Mouse (Mus musculus) v-Abl transformed pro-B cells (cell line): ENCODE measurements around the gene Srd5a1.

Experiments used
- in situ Hi-C, 2 experiments: fragments of 400-800 bp; cut with MboI; formaldehyde crosslinking; loops; one replicate each; pipeline ENCODE4 v1.15.1; 2025; ENCODE audit not compliant: unreplicated experiment in 2 of 2

Gene Srd5a1

GRCm38 (mm10) chr13:69627941-69628340, 16.7 kb upstream of the Srd5a1 start:
- in situ Hi-C loops, result no loop called here

DNA sequence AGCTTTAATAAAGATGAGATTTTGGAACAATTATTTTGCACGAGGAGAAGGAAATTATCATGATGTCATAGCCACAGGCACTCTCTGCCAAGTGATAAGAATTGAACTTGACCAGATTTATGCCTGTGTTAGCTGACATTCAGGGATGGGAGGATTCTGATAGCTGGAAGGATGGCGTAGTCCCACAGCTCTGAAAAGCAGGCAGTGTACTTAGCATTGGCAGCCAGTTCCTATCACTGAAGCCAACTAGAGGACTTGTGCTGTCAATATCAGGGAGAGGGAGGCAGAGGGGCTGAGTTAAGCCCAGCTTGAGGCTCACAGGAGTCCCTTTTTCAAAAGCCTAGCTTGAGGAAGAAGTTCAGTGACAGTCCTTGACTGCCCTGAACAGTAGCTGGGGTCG, 13.3 kb upstream of the Srd5a1 start:
- in situ Hi-C loops, result loop anchor here (25.0 kb wide), 2 partner anchors 1037 to 1887 kb away; partner anchors contain the start of genes 1700001L19Rik (in 1 of the 2), Fastkd3 (in 1 of the 2), Mtrr (in 1 of the 2) and Zfp65 (in 1 of the 2)

GRCm38 (mm10) chr13:69623843-69624242, 12.6 kb upstream of the Srd5a1 start:
- in situ Hi-C loops, result loop anchor here (25.0 kb wide), 2 partner anchors 1037 to 1887 kb away; partner anchors contain the start of genes 1700001L19Rik (in 1 of the 2), Fastkd3 (in 1 of the 2), Mtrr (in 1 of the 2) and Zfp65 (in 1 of the 2)

- in situ Hi-C loops, result loop anchor here (10.0 to 25.0 kb wide), 3 partner anchors 198 to 1879 kb away; partner anchors contain the start of genes 1700001L19Rik (in 1 of the 2), Fastkd3 (in 1 of the 2), Mtrr (in 1 of the 2) and Zfp65 (in 1 of the 2)
Measured at GRCm38 (mm10) chr13:69616716-69617115, 5.5 kb upstream of the Srd5a1 start.

DNA sequence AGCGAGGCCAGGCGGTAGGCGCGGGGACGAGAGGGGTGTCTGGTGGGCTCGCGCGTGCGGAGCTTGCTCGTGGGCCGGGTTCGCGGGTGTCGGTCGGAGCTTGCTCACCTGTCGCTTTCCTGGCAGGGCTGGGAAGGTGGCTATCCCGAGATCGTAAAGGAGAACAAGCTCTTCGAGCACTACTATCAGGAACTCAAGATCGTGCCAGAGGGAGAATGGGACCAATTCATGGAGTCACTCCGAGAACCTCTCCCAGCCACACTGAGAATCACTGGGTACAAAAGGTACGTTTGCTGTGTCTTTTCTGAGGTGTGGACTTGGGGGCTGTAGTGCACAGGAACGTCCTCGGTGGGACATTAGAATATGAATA, 918 bp upstream of the Srd5a1 start:
- in situ Hi-C loops, result loop anchor here (5.0 to 25.0 kb wide), 5 partner anchors 75 to 1875 kb away; partner anchors contain the start of genes Fastkd3 (in 2 of the 2), Mtrr (in 2 of the 2), 1700001L19Rik (in 1 of the 2) and Zfp65 (in 1 of the 2)

- in situ Hi-C loops, result loop anchor here (5.0 to 25.0 kb wide), 5 partner anchors 74 to 1874 kb away; partner anchors contain the start of genes Fastkd3 (in 2 of the 2), Mtrr (in 2 of the 2), 1700001L19Rik (in 1 of the 2) and Zfp65 (in 1 of the 2)
Measured at GRCm38 (mm10) chr13:69610751-69611397, 368 bp downstream of the Srd5a1 start.

DNA sequence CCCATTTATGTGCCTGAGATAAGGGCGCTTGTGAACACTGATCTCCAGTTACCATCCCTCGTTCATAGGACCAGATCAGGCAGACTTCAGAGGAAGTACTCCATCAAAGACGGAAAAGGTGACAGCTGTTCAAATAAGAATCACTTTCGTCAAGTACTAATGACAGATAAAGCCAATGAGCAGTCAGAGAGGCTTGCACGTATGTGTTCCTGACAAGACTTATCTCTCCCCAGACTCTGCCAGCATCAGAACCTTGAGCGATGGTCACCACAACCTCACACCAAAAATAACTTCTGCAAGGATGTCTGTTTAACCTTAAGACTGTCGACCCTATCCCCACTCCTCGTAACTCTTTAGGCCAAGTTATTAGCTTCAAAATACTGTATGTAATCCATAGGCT, 2.5 kb downstream of the Srd5a1 start:
- in situ Hi-C loops, result loop anchor here (25.0 kb wide), 2 partner anchors 1021 to 1871 kb away; partner anchors contain the start of genes 1700001L19Rik (in 1 of the 2), Fastkd3 (in 1 of the 2), Mtrr (in 1 of the 2) and Zfp65 (in 1 of the 2)

DNA sequence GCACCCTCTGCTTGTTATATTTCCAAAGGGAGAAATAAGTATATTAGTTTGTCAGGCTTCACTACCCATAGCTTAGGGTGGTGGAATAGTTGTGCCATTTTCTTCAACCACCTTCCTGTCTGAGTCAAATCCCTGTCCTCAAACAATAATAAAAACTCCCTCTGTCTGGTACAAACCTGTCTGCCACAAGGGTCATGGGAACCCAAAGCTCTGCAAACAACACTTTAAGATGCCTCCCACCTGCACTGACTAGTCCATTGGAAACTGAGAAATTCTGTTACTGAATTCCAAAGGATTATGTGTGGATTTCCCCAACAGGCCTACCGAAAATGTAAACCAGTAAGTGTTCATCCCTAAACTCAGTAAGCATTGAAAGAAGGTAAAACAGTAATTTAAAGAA, 6.6 kb downstream of the Srd5a1 start:
- in situ Hi-C loops, result loop anchor here (25.0 kb wide), 2 partner anchors 1017 to 1867 kb away; partner anchors contain the start of genes 1700001L19Rik (in 1 of the 2), Fastkd3 (in 1 of the 2), Mtrr (in 1 of the 2) and Zfp65 (in 1 of the 2)

GRCm38 (mm10) chr13:69601321-69601720, 9.9 kb downstream of the Srd5a1 start:
- in situ Hi-C loops, result loop anchor here (25.0 kb wide), 2 partner anchors 1014 to 1864 kb away; partner anchors contain the start of genes 1700001L19Rik (in 1 of the 2), Fastkd3 (in 1 of the 2), Mtrr (in 1 of the 2) and Zfp65 (in 1 of the 2)

DNA sequence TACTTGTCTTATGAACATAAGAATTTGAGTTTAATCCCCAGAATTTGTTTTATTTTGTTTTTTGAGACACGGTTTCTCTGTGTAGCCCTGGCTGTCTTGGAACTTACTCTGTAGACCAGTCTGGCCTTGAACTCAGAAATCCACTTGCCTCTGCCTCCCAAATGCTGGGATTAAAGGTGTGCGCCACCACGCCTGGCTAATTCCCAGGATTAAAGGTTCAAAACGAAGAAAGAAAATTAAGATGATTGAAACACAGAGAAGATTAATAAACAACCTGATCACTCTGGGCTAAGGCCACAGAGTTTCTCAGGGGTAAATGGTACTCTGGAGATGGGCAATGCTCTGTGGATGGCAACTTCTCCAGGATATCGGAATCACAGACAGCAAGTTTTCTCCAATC, 10.4 kb downstream of the Srd5a1 start:
- in situ Hi-C loops, result loop anchor here (25.0 kb wide), 2 partner anchors 1014 to 1864 kb away; partner anchors contain the start of genes 1700001L19Rik (in 1 of the 2), Fastkd3 (in 1 of the 2), Mtrr (in 1 of the 2) and Zfp65 (in 1 of the 2)

GRCm38 (mm10) chr13:69598867-69599266, 12.4 kb downstream of the Srd5a1 start:
- in situ Hi-C loops, result no loop called here

GRCm38 (mm10) chr13:69596515-69596914, 14.7 kb downstream of the Srd5a1 start:
- in situ Hi-C loops, result no loop called here

GRCm38 (mm10) chr13:69595911-69596310, 15.3 kb downstream of the Srd5a1 start:
- in situ Hi-C loops, result no loop called here

GRCm38 (mm10) chr13:69594577-69595256, 16.5 kb downstream of the Srd5a1 start:
- in situ Hi-C loops, result no loop called here

DNA sequence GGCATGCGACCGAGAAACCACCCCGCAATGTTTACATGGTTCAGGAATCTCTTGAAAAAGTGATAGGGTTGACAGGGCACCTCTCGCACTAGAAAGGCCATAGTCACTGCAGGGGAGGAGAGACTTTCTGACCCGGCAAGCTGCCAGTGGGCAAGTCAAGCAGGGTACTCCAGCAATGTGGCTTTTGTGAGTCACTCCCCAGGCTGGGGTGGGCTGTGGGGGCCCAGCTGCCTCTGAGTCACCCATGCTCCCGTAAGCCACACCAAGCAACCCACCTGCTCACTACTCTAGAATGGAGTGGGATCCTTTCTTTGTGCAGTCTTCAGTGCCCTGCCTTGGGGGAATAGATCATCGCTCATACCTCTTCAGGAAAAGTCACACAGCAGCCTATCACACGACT, 17.8 kb downstream of the Srd5a1 start:
- in situ Hi-C loops, result no loop called here

DNA sequence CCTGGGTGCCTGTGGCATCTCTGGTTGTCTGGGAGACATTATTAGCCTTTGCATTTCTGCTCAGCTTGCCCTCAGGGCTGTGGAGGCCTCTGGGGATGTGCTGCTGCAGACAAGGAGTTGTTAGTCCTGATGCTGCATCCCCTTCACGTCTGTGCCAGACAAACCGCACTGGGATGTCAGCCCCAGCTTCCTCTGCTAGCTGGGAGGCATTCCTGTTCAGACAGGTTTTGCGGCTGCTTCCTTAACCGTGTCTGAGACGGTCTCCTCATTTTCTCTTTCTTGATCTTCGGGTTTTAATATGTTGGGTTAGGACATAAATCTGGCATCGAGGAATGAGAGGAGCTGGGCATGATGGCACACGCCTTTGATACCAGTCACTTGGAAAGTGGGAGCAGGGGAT, 19.0 kb downstream of the Srd5a1 start:
- in situ Hi-C loops, result no loop called here

DNA sequence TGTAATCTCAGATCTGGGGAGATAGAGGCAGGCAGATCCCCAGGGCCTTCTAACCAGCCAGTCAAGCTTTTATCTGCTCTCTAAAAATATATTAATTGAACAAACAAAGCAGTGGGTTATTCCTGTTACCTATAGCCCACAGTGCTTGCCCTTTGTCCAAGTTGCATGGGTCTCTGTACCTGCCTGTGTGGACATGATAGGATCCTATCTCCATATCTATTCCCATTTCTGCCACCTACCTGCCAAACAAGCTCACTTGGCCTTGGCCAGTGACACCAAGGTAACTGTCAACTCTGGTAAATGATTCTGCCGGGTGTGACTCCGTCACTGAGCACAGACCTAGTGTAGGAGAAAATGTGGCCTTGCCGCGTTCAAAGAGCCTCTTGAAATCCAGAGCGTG, 19.9 kb downstream of the Srd5a1 start:
- in situ Hi-C loops, result no loop called here

DNA sequence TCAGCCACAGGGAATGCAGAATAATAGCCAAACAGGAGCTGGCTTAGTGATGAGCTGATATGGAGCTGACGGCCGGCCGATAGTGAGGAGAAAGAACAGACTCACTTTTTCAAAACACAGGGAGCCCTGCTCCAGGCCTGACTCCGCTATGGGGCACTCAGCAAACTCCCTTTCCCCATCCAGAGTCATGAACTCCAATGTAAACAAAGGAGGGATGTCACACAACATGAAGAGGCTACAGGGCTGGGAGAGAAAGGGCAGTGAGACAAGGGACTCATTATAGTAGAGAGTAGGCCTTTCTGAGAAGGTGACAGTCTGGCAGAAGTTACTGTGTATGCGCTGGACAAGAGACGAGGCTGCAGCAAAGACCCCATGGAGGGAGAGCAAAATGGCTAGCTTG, 23.0 kb downstream of the Srd5a1 start:
- in situ Hi-C loops, result no loop called here

- in situ Hi-C loops, result no loop called here
Measured at GRCm38 (mm10) chr13:69587849-69588248, 23.4 kb downstream of the Srd5a1 start.

DNA sequence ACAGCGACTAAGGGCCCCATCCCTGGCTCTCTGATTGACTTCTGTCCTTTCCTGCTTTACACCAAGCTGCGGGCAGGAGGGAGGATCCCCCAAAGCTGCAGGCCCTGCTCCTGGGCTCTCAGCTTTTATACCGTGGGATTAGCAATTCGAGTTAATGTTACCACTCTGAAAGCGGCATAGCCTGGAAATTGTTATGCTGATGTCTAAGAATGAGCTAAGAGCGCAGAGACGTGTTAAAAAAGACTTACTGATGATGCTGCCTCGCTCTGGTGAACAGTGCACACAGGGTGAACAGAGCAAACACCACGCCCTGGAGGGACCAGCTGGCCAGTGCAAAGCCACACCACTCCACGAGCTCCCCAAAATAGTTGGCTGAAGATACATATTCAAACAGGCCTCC, 24.9 kb downstream of the Srd5a1 start:
- in situ Hi-C loops, result no loop called here

GRCm38 (mm10) chr13:69585828-69586227, 25.4 kb downstream of the Srd5a1 start:
- in situ Hi-C loops, result no loop called here
